Mouse (Mus musculus) thymus, postnatal 4 days (tissue): Measurements from ENCODE around the gene Rabgap1l.

ENCODE experiments used
- DNase-seq: peaks from one replicate; pipeline ENCODE4 v3.0.0; 2021

Rabgap1l gene

GRCm38 (mm10) chr1:160588911-160589590 lies 204.0 kb downstream of the Rabgap1l start:
- no peak for DNase-seq

DNA sequence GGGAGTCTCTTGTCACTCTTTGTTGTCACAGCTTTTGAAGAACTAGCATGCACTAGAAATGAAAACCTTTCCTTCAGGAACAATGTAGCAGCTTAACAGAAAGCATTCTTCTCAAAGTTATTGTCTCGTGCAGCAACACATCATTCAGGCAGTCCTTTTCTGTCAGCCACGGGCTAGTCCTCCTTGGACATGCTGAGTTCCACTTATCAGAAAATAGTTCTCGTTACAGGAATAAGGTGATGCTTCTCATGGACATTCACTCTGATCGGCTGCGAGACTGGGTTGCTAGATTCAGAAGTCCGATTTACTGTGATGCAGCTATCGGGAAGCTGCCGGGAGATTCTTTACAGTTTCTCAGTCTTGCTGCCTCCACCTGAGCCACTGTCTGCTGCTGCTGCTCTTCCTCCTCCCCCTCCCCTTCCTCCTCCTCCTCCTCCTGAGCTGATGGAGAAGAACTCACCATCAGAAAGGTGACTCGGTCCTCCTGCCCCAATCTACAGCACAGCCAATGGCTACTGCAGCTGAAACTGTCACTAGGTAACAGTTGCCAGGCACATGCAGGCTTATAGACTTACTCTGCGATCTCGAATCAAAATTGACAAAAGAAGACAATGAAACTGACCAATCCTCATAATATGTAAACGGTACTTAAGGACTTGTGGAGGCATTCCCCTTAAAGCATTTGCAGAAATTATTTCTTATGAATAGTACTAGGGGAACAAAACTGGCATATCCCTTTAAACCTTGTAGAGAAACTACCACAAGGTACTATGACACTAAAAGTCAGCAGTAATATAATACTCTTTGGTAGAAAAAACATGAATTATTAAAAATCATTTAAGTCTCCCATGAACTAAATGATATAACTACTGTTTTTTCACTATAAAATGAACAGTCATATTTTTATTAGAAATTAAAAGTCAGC lies 213.4 kb downstream of the Rabgap1l start:
- DNase-seq = no peak

- DNase-seq = no peak
Measured at GRCm38 (mm10) chr1:160576124-160576523, 216.9 kb downstream of the Rabgap1l start.

GRCm38 (mm10) chr1:160574039-160574438 lies 219.0 kb downstream of the Rabgap1l start:
- no peak for DNase-seq

DNA sequence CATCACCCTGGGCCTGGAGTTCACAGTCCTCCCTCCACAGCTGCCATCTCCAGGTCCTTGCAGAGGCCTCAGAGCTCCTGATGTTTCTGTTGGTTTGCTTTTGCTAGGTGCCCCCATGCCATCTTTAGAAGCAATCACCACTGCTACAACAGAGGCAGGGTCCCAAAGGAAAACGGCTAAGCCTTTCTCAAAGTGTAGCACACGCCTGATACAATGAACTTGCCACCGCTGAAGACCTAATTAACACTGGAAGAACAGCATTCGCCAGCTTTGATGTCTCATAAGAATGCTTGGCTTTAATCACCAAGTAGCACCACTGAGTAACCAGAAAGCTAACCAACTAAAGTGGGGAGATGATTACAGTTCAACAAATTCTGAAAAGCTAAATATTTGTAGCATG lies 226.6 kb downstream of the Rabgap1l start:
- no peak for DNase-seq

DNA sequence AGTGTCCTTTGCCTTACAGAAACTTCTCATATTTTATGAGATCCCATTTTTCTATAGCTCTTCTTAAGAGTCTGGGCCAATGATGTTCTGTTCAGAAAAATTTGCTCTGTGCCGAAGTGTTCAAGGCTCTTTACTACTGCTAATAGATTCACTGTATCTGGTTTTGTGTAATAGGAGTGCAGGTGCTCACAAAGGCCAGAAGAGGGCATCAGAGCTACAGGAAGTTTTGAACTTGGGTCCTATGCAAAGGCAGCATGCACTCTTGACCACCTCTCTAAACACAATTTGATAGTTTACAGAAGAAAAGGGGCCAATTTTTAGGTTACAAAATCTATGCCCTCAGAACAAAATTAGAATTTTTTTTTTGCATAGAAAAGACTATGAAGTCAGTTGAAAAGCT lies 231.6 kb downstream of the Rabgap1l start:
- no peak for DNase-seq

DNA sequence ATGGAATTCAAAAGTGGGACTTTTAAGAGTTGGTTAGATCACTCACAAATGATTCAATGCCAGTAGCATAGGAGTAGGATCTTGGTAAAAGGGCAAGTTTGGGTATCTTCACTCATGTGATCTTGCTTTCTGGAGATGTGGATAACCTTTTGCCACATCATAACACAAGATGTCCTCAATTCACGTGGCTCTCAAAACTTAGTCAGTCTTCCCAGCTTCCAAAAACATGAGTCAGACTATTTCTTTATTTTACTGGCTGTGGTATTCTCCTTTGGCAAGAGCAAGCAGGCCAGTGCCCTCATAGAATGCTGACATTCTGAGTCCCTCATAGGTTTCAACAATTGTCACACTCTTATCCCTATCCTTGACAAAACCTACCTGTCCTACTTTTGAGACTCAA lies 242.4 kb downstream of the Rabgap1l start:
- DNase-seq = no peak

GRCm38 (mm10) chr1:160547934-160548876 lies 244.8 kb downstream of the Rabgap1l start:
- no peak for DNase-seq

- no peak for DNase-seq
Measured at GRCm38 (mm10) chr1:160535649-160536048, 257.4 kb downstream of the Rabgap1l start.

DNA sequence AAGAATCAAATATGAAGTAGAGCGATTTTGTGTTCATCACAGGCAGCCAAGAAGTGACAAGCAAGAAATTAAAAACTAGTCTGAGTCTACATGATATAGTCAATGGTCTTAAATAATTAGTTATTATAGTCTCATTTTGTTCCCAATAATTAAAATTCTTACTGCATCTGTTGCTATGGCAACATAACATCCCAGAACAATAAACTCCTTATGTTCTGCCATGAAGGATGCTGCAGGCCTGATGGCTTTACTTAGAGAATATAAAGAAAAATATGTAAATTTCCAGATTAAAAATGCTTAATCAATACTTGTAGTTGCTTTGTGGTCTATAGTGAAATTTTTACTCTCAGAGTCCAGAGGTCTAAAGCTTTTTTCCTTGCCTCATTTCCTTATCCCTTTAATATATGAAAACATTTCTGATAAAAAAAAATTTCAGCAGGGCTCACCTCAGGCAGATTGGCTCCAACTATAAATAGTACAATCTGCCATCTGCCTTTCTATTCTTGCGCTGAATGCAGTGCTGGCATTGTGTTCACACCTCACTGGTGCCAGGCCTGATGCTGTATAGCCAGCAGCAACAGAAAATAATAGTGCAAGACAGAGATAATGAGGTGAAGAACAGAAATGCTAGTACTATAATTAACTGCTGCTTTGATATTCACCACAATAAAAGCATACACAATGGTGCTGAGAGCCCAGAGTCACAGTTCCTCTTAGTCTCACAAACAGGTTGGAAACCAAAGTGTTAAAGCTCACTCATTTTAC lies 258.3 kb downstream of the Rabgap1l start:
- no peak for DNase-seq

DNA sequence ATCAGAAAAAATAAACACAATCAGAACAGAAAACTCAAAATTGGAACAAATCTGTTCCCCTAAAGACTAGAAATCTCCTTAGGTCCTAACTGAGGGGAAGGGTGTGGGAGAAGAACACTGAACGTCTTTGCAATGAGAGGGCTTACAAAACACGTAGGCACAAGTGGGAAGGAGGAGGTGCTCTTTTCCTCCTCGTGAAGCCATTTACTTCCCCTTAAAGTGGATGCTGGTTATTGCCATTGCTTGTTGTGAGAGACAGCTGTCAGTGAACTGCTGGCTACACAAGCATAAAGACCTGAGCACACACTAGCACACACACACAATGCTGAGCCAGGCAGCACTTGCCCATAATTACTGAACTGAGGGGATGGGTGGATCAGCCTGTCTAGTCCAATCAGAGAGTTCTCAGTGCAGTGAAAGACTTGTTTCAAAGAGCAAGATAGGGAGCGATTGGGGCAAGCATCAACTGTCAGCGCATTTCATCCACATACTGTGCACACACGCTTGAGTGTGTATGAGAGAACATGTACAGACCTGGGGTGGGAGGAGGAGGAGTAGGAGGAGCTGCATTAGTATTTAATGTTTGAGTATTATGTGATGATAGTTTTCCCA lies 259.7 kb downstream of the Rabgap1l start:
- DNase-seq = no peak

- DNase-seq = no peak
Measured at GRCm38 (mm10) chr1:160531402-160531801, 261.6 kb downstream of the Rabgap1l start.

DNA sequence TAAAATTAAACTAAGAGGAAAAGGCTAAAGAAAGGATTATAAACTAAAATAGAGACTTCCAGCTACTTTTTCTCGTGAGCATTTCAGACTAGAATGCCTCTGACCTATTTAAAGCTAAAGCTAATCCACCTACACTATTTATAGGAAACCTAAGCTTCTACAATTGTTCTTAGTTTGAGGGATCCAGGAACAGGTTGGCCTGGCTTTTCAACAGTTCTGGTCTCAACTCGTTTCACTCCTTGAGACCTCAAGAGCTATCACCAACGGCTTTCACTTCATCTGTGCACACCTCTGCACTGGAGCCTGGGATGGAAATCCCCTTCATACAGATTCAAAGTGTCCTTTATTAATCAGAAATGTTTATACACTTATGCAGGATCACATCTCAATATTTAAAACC lies 271.1 kb downstream of the Rabgap1l start:
- DNase-seq = no peak

GRCm38 (mm10) chr1:160520665-160521064 lies 272.3 kb downstream of the Rabgap1l start:
- DNase-seq = no peak

DNA sequence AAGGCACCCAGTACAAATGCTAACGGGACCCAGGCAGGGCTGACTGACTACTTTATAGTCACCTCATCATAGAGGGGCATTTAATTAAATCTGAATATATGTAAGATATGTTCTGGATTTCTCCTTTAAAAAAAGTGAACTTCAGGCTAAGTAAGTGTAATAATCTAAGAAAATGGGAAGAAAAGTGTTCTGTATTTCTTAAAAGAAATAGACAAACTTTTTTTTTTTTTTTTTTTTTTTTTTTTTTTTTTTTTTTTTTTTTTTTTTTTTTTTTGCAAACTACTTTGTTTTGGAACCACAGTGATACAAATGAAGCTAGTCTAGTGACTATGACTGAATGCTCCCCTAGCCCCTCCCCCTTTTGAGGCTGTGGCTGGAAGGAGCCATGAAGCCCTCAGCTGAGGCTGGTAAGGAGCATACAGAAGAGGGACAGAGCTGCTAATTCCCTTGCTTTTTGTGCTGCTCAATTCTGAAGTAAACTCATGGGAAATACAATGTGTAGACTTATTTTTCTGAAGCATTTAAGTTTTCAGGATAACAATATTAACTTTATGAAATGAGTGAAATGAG lies 273.0 kb downstream of the Rabgap1l start:
- no peak for DNase-seq

- DNase-seq = no peak
Measured at GRCm38 (mm10) chr1:160518552-160518951, 274.5 kb downstream of the Rabgap1l start.

DNA sequence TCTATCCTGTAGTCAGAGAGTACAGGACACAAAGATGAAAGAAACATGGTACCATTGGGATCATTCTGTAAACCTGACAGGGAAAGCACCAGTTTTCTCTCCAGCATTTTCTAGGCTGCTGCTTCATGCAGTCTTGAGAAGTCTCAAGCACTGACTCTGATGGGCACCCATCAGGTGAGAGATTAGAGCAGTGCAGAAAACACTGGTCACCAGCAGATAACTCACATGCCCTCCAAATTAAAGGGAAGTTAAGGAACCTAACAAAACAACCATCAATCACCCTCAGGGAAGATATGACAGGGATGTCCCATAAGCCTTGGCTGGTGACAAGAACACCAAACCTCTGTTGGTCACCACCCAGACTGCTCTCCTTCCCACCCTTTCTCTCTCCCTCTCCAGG lies 285.2 kb downstream of the Rabgap1l start:
- no peak for DNase-seq

- DNase-seq = no peak
Measured at GRCm38 (mm10) chr1:160496906-160497577, 296.0 kb downstream of the Rabgap1l start.

DNA sequence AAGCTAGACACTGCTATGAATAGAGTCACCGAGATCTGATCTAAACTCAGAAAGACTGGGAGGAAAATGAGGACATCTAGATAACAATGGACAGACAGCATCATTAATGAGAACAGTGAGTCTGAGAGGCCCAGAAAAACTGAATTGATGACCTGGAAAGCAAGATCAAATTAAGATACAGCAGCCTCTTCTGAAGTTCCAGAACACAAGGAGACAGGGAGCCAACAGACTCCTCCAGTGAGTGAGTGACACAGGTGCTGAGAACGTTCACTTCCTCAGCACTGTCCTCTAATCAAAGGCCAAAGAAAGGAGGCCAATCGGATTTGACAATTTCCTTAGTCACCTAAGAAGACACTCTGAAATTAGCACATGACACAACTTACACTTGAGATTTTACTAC lies 307.3 kb downstream of the Rabgap1l start:
- no peak for DNase-seq

- DNase-seq = no peak
Measured at GRCm38 (mm10) chr1:160485028-160485427, 308.0 kb downstream of the Rabgap1l start.

GRCm38 (mm10) chr1:160481643-160482042 lies 311.4 kb downstream of the Rabgap1l start:
- DNase-seq = no peak
